Mouse (Mus musculus) G1E-ER4 (cell line): ENCODE measurements around the gene Il2ra. TPM values are rescaled to one million over a fixed set of nuclear protein-coding genes. Genes with fewer than 3 reads are reported as not detected.

Experiments used
- GATA1 ChIP-seq: IDR thresholded peaks from one replicate; pipeline ENCODE4 v1.8.0; 2012; ENCODE audit warnings: low read length, inconsistent platforms
- polyA plus RNA-seq: library from polyadenylated mRNA; stranded (reverse); fragments of >175 nt; gene quantifications from 2 replicates; pipeline ENCODE4 v1.2.3, GENCODE M21; 2012

The Il2ra gene
- polyA plus RNA-seq, 1 experiment = not detected

- TF ChIP-seq GATA1 = no peak
Measured at GRCm38 (mm10) chr2:11722564-11722963, 80.0 kb downstream of the Il2ra start.

- TF ChIP-seq GATA1 = no peak
Measured at GRCm38 (mm10) chr2:11727574-11727973, 85.0 kb downstream of the Il2ra start.

GRCm38 (mm10) chr2:11729091-11729490 is 86.5 kb downstream of the Il2ra start:
- no peak for TF ChIP-seq GATA1

GRCm38 (mm10) chr2:11732978-11733377 is 90.4 kb downstream of the Il2ra start:
- TF ChIP-seq GATA1 = no peak

GRCm38 (mm10) chr2:11735853-11736252 is 93.2 kb downstream of the Il2ra start:
- no peak for TF ChIP-seq GATA1

GRCm38 (mm10) chr2:11738794-11739193 is 96.2 kb downstream of the Il2ra start:
- TF ChIP-seq GATA1 = no peak

GRCm38 (mm10) chr2:11739516-11740051 is 97.0 kb downstream of the Il2ra start:
- TF ChIP-seq GATA1 = no peak

Other genes with a start within 250 kb of the Il2ra start
- gene Pfkfb3, start 88.7 kb upstream of the Il2ra start, polyA plus RNA-seq = not detected in 2 replicates
- gene Rbm17, start 38.7 kb upstream of the Il2ra start, polyA plus RNA-seq = 77.4 and 133 TPM in 2 replicates
- gene Gm17490, start 16.5 kb upstream of the Il2ra start, polyA plus RNA-seq = not detected in 2 replicates
- gene Il15ra, start 62.5 kb downstream of the Il2ra start, polyA plus RNA-seq = not detected in 2 replicates
- gene Fbh1, start 134.8 kb downstream of the Il2ra start, polyA plus RNA-seq = 21.1 and 25.8 TPM in 2 replicates
- gene Ankrd16, start 135.1 kb downstream of the Il2ra start, polyA plus RNA-seq = 8.1 and 10.6 TPM in 2 replicates